Mouse (Mus musculus) hindbrain, embryonic 13.5 days (tissue): Measurements from ENCODE around the gene Mllt6. TPM values are rescaled to one million over a fixed set of nuclear protein-coding genes. Genes with fewer than 3 reads are reported as not detected.
"Not testable (repeated sequence)": the region's sequence is repeated elsewhere in the genome, so short reads cannot be mapped to it uniquely, and the experiment has no call there.

Source experiments
- ATAC-seq: fragments of 200-750 bp; cut with Nextera tagmentation; 2 replicates; pipeline ENCODE4 v1.8.0; 2017; ENCODE audit warnings: moderate TSS enrichment; ENCODE audit not compliant: low FRiP score
- H3K27ac ChIP-seq: fragments of 300-500 bp; sonication (generic); 2 replicates; pipeline ENCODE4 v1.5.1; 2015; ENCODE audit warnings: inconsistent platforms, mild to moderate bottlenecking, moderate library complexity
- H3K27me3 ChIP-seq: fragments of 300-500 bp; sonication (generic); 2 replicates; pipeline ENCODE4 v1.6.1; 2015; ENCODE audit warnings: mild to moderate bottlenecking, inconsistent platforms
- H3K36me3 ChIP-seq: fragments of 300-500 bp; sonication (generic); 2 replicates; pipeline ENCODE4 v1.6.1; 2015; ENCODE audit warnings: mild to moderate bottlenecking, inconsistent platforms
- H3K4me1 ChIP-seq: fragments of 300-500 bp; sonication (generic); replicated peaks from 2 replicates; pipeline ENCODE4 v1.6.1; 2015; ENCODE audit warnings: inconsistent platforms
- H3K4me2 ChIP-seq: fragments of 300-500 bp; sonication (generic); 2 replicates; pipeline ENCODE4 v1.6.1; 2015; ENCODE audit warnings: inconsistent platforms, mild to moderate bottlenecking, moderate library complexity
- H3K4me3 ChIP-seq: fragments of 300-500 bp; sonication (generic); 2 replicates; pipeline ENCODE4 v1.5.1; 2015; ENCODE audit warnings: mild to moderate bottlenecking, inconsistent platforms
- H3K9ac ChIP-seq: fragments of 300-500 bp; sonication (generic); 2 replicates; pipeline ENCODE4 v1.6.1; 2015; ENCODE audit warnings: mild to moderate bottlenecking, inconsistent platforms
- H3K9me3 ChIP-seq: fragments of 300-500 bp; sonication (generic); 2 replicates; pipeline ENCODE4 v1.6.1; 2016; ENCODE audit warnings: inconsistent platforms
- WGBS: fragments of 180-500 bp; shearing (Covaris S2); methylation state at CpG from one replicate; pipeline ENCODE4 v1.1.7; 2015; 5-methylcytosine and 5-hydroxymethylcytosine counted together
- polyA plus RNA-seq: library from polyadenylated mRNA; unstranded; fragments of >200 nt; fragmentation: Nextera tagmentation; extraction: Ambion mirVana; gene quantifications from 2 replicates; pipeline ENCODE4 v1.2.1, GENCODE M21; 2015

The Mllt6 gene
- polyA plus RNA-seq, 1 experiment from 2014 or later, result 4.1 TPM

DNA sequence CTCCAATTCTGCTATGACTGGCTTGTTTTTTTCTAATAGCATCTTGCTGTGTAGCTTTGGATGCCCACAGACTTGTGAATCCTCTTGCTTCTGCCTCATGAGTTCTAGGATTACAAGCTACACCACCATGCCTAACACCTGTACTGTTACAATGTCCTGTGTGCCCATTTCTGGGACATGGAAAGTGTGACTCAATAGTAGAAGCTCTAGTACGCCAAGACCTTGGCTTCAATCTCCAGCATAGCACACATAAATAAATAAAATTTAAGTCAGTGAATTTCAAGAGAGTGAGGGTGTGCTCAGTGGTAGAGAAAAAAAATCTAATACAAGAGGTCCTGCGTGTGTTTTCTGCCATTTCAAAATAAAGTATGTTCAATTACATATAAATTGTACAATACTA is 9.0 kb upstream of the Mllt6 start:
- no peak overlapping the region for H3K4me3 ChIP-seq
- WGBS, result 96% methylated on average over 2 of the region's 2 CpGs
- H3K4me1 ChIP-seq, result peaks cover 10% of the 10 kb centered on the region
- H3K36me3 ChIP-seq, result no peaks in the 10 kb centered on the region
- no peaks in the 10 kb centered on the region for H3K9me3 ChIP-seq
- H3K27me3 ChIP-seq, result peaks cover 5% of the 10 kb centered on the region
- H3K9ac ChIP-seq, result no peak overlapping the region
- H3K27ac ChIP-seq, result no peak overlapping the region
- ATAC-seq, result no peak
- H3K4me2 ChIP-seq, result no peak overlapping the region

DNA sequence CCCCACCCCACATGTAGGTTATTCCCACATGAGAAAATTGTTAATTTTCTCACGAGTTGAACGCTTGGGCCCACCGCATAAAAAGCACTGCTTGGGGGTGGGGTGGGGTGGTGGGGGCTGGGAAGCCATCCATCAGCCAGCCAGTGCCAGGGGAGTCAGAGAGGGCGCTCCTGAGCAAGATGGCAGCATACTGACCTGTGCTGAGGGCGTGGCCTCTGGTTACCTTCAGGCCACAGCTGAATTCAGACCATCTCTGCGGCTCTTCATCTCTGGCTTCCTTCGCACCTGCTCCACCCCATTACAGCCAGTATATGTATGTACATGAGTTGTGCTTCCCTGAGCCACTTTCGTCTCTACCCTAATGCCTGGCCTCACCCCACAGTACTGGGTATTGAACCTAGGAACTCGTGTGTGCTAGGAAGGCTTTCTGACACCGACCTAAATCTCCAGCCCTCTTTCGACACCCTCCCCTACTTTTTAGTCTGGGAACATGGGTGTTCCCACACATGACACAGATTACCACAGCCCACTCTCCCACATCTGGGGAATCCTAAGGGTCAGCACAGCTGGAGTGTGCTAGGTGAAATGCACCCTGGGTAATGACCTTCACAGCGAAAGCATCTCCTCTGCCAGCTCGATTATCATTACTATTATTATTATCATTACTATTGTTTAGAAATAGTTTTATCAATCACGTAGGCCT is 6.8 kb upstream of the Mllt6 start:
- Histone ChIP-seq H3K4me3 (no peak overlapping the region), H3K4me1 (peaks cover 19% of the 10 kb centered on the region), H3K27me3 (peaks cover 15% of the 10 kb centered on the region), H3K4me2 (no peak overlapping the region), H3K9ac (no peak overlapping the region), H3K36me3 (no peaks in the 10 kb centered on the region), H3K9me3 (no peaks in the 10 kb centered on the region), H3K27ac (no peak overlapping the region)
- WGBS, result 65% methylated on average over 14 of the region's 14 CpGs
- ATAC-seq, result no peak

DNA sequence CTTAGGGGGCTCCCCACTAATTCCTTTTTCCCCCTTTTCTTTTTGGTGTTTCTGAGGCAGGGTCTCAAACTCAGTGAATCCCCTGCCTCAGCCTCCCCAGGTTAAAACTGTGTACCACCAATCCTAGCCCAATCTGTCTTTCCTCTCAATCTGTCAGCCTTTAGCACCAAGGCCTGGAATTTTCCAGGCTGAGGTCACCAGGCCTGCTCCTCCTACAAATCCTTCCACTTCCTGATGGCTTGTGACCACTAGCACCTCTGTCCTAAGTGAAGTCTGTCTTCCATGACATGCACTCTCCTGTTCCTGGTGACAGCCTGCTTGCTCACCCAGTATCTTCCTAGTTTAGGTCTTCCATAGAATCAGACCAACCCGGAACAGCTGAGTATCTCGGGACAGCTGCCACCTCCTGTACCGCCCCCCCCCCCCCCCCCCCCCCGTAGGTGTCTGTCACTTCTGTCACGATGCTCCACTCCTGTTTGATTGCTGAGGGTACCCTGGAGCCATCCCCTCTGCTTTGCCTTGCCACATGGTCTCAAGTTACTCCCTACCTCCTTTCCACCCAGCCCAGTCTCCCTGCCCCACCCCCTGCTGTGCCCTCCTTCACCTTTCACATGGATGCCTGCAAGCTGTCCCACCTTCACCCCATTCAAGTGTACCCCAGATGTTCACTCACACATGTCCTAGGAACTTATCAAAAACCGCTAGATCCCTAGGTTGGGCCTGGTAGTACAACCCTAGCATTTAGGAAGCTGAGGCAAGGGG is 5.8 kb upstream of the Mllt6 start:
- Histone ChIP-seq H3K27ac (no peak overlapping the region), H3K4me2 (no peak overlapping the region), H3K4me1 (peaks cover 28% of the 10 kb centered on the region), H3K9me3 (no peaks in the 10 kb centered on the region), H3K9ac (no peak overlapping the region), H3K4me3 (no peak overlapping the region), H3K27me3 (peaks cover 25% of the 10 kb centered on the region), H3K36me3 (no peaks in the 10 kb centered on the region)
- 35% methylated on average over 5 of the region's 6 CpGs for WGBS
- no peak for ATAC-seq

DNA sequence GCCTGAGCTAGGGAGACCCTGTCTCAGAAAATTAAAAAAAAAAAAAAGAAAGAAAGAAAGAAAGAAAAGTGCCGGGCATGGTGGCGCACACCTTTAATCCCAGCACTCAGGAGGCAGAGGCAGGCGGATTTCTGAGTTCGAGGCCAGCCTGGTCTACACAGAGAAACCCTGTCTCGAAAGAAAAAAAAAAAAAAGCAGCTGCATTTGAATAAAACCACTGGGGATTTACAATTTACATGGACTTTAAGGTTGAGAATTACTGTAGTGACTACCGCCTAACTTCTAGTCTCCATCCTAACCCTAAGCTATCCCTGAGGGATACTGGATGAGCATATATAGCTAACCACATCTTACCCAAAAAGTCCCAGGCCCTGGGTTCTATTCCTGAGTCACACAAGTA is 5.2 kb upstream of the Mllt6 start:
- not testable (repeated sequence) for H3K9ac ChIP-seq, H3K9me3 ChIP-seq, ATAC-seq, H3K4me2 ChIP-seq, H3K4me3 ChIP-seq, H3K27ac ChIP-seq, H3K36me3 ChIP-seq
- Histone ChIP-seq H3K27me3 (peaks cover 29% of the 10 kb centered on the region), H3K4me1 (peaks cover 32% of the 10 kb centered on the region)
- 96% methylated on average over 6 of the region's 6 CpGs for WGBS

DNA sequence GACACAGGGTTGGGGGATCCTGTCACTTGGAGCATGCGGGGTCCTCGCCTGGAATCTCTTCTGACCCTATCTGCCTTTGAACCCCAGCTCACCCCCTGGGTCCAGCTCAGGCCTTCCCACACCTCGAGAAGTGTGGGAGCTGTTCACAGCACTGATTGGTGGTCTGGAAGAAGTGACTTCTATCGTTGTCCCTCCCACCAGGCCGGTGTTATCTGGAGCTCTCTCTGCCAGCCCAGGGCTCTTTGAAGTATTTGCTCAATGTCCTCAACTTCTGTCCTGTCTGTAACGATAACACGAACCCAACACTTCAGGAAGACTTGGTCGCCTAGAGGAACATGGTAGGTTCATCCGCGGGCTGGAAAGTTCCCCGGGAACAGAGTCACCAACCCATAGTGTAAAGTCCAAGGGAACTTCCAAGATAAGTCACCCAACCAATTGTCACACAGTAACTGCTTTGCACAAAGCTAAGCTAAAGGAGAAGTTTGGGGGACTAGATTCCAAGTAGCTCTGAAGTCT is 4.4 kb upstream of the Mllt6 start:
- no peak overlapping the region for H3K27ac ChIP-seq
- peak overlapping the region; percentile 82 for H3K4me2 ChIP-seq
- H3K27me3 ChIP-seq, result peaks cover 29% of the 10 kb centered on the region
- 72% methylated on average over 11 of the region's 11 CpGs for WGBS
- H3K36me3 ChIP-seq, result no peaks in the 10 kb centered on the region
- no peak for ATAC-seq
- peak overlapping the region; percentile 87 for H3K4me3 ChIP-seq
- no peak overlapping the region for H3K9ac ChIP-seq
- no peaks in the 10 kb centered on the region for H3K9me3 ChIP-seq
- H3K4me1 ChIP-seq, result peaks cover 32% of the 10 kb centered on the region

DNA sequence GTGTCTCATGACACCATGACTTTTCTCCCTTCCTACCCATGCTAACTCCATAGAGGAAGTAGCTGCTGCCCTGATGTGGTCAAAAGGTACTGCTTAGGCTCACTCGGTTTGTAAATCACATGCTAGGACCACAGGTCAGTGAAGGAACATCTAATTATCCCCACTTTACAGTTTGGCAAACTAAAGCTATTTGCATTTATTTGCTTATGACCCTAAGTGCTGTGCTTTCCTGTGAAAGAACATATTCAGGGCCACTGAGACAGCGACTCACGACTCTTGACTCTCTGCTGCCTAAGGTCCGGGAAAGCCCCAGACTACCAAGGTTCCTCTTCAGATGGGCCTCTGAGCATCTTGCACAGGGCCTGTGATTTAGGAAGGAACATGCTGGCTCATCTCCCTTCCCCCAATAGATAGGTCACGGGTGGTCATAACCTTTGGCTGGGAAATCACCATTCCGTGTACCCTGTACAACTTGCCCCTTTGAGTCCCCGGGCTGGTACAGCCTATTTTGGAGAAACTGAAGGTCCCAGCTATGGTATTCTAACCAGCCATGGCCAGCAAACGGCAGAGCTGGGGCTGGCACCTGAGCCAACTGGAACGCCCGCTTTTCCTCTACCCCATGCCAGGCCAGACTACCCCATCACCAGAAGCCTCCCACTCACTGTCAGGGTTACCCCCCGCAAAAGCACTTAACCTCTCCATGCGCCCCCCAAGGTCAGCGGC is 3.8 kb upstream of the Mllt6 start:
- 14% methylated on average over 13 of the region's 13 CpGs for WGBS
- peak overlapping the region; percentile 87 for H3K9ac ChIP-seq
- H3K36me3 ChIP-seq, result no peaks in the 10 kb centered on the region
- H3K4me1 ChIP-seq, result peaks cover 36% of the 10 kb centered on the region
- H3K4me3 ChIP-seq, result peak overlapping the region; percentile 87
- peaks cover 29% of the 10 kb centered on the region for H3K27me3 ChIP-seq
- H3K4me2 ChIP-seq, result peak overlapping the region; percentile 82
- peak; percentile 9 for ATAC-seq
- H3K27ac ChIP-seq, result peak overlapping the region; percentile 66; the same call in 1 of the 2 replicates
- H3K9me3 ChIP-seq, result no peaks in the 10 kb centered on the region

DNA sequence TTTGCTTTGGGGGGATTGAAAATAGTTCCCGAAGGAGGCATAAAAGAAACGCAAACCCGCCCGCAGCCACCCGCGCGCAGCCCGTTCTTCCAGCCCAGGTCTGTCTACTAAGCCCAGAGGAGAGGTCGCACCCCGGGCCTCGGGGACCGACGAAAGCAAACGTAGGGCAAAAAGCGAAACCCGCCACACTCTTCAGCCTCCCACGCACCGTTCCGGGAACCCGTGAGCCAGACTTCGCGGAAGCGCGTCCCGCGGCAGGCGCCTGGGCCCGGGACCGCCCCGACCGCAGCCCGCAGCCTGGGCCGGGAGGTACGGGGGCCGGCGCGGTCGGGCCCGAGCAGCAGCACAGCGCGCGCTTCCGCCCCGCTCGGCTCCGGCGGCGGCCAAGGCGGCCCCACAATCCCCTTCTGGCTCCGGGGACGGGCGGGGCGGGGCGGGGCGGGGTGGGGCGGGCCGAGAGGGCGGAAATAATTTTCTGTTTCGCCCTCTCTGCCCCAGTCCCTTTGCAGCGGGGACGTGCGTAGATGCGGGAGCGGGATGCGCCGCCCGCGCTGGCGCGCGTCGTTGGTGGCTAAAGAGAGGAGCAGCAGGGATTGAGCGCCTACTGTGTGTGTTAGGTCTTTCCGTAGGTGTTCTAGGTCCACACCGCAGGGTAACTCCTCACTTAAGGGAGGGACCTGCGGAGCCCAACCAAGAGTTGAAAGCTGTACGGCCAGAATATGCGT is 3.1 kb upstream of the Mllt6 start:
- Histone ChIP-seq H3K9me3 (no peaks in the 10 kb centered on the region), H3K9ac (peak overlapping the region; percentile 87), H3K27ac (peak overlapping the region; percentile 66; the same call in 1 of the 2 replicates), H3K4me2 (peak overlapping the region; percentile 82), H3K4me3 (peak overlapping the region; percentile 87), H3K36me3 (no peaks in the 10 kb centered on the region; the same call in 1 of the 2 replicates), H3K4me1 (peaks cover 43% of the 10 kb centered on the region), H3K27me3 (peaks cover 29% of the 10 kb centered on the region)
- under 1% methylated on average over 64 of the region's 78 CpGs for WGBS
- ATAC-seq, result peak; percentile 82

DNA sequence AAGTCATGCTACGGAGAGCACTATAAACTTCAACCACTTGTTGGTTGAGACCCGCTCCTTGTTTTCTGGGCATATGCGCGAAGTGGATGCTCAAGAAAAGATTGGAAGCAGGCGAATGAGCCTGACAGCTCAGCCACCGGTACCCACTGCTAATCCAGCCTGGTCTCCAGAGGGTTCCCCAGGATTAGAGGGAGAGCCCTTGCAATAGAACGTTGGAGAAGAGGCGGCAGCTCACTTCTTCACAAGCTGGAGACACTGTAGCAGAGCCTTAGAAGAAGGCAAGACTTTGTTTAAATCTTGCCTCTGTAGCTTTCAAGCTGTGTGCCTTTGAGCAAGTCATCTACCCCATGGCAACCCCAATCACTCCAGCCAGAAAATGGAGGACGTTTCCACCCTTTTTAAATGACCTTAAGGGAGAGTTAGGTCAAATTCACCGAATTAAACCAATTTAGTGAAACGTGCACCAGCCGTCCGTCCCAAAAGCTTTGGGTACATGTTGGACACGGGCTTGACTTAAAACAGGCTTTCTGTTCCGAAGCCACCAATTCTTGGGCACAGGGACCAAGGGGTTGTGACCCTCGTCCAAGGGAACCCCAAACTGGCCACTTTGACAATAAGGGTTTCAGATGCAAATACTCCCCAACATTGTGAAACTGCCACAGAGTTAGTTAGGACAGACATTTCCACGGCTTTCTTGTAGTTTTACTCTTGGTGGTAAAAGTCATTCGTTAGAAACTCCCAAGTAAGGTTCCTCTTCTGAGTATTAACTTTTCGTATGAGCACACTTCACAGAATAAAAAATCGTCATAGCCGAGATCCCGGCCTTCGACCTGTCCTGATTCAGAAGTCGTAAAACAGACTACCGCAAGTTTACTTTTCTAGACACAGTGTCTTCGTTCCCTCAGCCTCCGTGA is 2.2 kb upstream of the Mllt6 start:
- H3K9ac ChIP-seq, result peak overlapping the region; percentile 87
- peak overlapping the region; percentile 87 for H3K4me3 ChIP-seq
- no peak overlapping the region for H3K27ac ChIP-seq
- no peaks in the 10 kb centered on the region for H3K9me3 ChIP-seq
- WGBS, result 2% methylated on average over 27 of the region's 27 CpGs
- ATAC-seq, result no peak
- peaks cover 49% of the 10 kb centered on the region for H3K4me1 ChIP-seq
- H3K4me2 ChIP-seq, result peak overlapping the region; percentile 82
- peaks cover 8% of the 10 kb centered on the region for H3K36me3 ChIP-seq
- H3K27me3 ChIP-seq, result peaks cover 29% of the 10 kb centered on the region

DNA sequence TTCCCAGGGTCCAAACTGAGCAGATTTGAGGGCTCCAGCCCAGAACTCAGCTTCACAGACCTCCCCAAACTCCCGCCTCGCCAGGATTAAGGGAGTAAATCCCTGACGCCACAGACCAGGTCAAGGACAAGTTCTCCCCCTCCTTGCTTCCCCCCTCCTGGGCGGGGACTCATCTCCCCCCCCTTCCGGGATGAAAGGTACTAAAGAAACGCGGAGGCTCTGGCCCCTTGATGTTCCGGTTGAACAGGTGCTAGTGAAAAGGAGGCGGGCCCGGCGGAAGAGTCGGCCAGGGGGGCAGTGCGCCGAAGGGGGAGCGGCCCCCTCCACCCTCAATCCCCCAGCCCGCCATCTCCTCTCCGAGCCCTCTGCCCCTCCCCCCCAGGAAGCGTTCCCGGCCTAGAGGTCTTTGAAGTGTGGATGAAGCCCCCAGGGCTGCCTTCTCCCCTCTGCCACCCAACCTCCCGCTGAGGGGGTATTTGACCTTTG is 1.5 kb upstream of the Mllt6 start:
- peak overlapping the region; percentile 87 for H3K4me3 ChIP-seq
- H3K27ac ChIP-seq, result no peak overlapping the region
- H3K36me3 ChIP-seq, result peaks cover 14% of the 10 kb centered on the region
- no peak for ATAC-seq
- 0% methylated on average over 19 of the region's 20 CpGs for WGBS
- H3K27me3 ChIP-seq, result peaks cover 29% of the 10 kb centered on the region
- H3K4me2 ChIP-seq, result peak overlapping the region; percentile 50
- no peaks in the 10 kb centered on the region for H3K9me3 ChIP-seq
- H3K4me1 ChIP-seq, result peaks cover 49% of the 10 kb centered on the region
- H3K9ac ChIP-seq, result no peak overlapping the region

DNA sequence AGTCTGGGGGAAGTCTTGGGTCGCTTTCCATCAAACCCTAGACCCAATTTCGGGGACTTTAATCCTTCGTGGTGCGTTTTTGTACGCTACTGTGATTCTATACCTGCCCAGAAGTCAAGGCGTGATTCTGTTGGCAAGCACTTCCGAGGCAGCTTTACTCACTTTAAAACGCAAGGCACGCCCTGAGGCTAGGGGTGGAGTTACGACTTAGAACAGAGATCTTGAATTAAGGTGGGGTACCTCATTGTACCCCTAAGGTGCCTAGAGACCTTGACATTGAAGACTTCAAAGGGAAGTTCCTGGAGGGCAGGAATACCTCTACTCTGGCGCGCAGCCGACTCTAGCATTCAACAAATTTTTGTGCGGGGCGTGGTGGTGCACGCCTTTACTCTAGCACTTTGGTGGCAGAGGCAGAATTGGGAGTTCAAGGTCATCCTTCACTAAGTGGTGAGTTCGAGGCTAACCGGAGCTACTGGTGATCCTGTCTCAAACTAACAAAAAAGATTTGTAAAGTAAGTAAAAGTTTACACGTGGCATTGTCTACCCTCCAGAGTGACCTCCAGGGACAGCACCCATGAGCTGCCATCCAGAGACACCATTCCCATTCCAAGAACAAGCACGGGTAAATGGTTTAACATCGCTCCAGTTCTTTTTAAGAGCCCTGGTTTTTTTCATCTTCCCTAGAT is 864 bp upstream of the Mllt6 start:
- ATAC-seq, result no peak
- WGBS, result 2% methylated on average over 21 of the region's 21 CpGs
- Histone ChIP-seq H3K27ac (no peak overlapping the region), H3K9me3 (no peaks in the 10 kb centered on the region), H3K4me3 (peak overlapping the region; percentile 87), H3K27me3 (peaks cover 29% of the 10 kb centered on the region), H3K4me1 (peaks cover 49% of the 10 kb centered on the region), H3K36me3 (peaks cover 21% of the 10 kb centered on the region), H3K9ac (peak overlapping the region; percentile 86; the same call in 1 of the 2 replicates), H3K4me2 (peak overlapping the region; percentile 50)
